Mouse (Mus musculus): ENCODE data around the gene Gpx6.

Gpx6 gene

DNA sequence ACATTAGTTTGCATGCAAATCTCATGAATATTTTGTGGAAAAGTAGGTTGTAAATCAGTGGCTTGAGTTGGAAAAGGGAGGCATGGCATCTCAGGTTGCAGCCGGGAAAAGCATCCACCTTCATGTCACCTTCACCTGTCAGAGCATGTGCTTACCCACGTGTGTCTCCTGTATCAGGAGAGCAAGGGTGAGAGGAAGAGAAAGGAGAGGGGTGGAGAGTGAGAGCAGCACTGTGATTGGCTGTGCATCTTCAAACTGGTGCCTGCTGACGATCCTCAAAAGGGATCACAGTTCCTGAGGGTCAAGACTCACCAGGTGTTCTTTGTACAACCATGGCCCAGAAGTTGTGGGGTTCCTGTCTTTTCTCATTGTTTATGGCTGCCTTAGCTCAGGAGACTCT lies at the start of gene Gpx6:
TSS of gene Gpx6 (plus strand) at position 200 of the 400 bp plus-strand sequence.
- peak; percentile 69 for DNase-seq

DNA sequence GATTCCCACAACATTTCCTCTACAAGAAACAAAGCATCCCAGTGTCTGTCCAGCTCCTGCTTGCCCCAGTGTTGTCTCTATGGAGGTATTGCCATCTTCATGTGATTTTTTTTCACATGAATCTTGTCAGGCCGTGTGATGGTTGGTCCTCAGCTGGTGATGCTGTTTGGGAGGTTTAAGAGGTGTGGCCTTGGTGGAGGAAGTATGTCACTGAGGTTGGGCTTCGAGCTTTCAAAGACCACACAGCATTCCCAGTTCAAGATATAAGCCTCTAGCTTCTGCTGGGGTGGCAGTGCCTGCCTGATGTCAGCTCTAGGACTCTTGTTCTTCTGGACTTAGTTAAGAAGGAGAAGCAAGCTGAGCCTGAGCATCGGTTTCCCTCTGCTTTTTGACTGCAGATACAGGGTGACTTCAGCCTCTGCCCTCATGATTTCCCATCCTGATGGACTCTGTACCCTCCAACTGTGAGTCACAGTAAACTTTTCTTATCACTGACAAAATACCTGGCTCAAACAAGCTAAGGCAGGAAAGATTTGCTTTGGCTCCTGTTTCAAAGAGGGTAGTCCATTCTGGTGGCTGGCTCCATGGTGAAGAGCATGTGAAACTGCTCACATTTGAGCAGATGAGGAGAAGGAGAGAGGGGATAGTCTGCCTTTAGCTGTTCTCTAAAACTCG lies 49.0 kb upstream of the Gpx6 start:
- DNase-seq: no peak

DNA sequence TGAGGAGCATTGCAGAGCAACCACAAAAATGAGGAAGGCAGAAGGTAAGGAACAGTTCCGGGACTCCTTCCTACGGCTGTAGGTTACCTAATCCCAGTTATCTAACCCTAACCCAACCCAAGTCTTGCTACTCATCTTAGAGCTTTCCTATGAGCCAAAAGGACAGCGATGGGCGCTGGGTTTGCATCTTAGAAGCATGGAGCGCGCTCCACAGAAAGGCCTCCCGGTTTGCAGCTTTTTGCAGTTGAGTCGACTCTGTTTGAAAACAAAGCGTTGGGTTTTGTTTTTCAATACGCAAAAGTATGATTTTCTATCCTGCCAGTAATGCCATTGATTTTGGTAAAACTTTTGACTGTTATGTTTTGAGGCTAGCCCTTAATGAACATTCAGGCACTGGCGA lies 48.0 kb upstream of the Gpx6 start:
- no peak for DNase-seq

DNA sequence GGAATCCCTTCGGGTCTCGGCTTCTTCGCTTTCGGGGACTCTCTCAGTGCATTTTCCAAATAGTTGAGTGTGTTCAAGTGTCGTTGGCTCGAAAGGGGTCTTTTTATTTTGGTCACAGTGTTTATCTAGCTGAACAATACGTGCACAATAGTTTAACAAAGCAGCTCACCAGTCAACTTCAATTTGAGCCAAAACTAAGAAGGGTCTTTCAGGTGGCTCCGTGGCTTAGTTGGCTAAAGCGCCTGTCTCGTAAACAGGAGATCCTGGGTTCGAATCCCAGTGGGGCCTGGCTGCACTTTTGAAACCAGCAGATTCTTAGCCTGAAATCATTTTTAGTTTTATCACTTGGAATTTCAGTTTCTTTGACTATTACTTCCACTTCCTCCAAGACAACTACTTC lies 47.6 kb upstream of the Gpx6 start:
- DNase-seq: no peak

DNA sequence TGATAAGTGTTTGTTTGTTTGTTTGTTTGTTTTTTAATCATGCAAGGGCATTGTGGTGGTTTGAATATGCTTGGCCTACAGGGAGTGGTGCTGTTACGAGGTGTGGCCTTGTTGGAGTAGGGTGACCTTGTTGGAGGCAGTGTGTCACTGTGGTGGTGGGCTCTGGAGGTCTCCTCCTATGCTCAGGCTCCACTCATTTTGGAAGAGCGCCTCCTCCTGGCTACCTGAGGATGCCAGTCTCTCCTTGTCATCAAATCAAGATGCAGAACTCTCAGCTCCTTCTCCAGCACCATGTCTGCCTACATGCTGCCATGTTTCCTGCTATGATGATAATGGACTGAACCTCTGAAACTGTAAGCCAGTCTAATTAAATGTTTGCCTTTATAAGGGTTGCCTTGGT lies 46.2 kb upstream of the Gpx6 start:
- no peak for DNase-seq

DNA sequence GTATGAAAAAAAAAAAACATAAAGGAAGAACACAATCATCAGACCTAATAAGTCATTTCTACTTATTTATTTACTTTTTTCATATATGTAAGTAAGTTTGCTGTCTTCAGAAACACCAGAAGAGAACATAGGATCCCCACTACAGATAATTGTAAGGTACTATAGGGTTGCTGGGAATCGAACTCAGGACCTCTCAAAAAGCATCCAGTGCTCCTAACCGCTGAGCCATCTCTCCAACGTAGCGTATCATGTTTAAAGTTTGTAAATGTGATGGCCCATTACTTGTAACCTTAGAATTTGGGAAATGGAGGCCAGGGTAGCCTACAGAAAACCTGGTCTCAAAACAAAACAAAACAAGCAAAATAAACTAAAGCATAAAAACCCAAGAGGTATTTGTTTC lies 44.4 kb upstream of the Gpx6 start:
- DNase-seq: no peak

DNA sequence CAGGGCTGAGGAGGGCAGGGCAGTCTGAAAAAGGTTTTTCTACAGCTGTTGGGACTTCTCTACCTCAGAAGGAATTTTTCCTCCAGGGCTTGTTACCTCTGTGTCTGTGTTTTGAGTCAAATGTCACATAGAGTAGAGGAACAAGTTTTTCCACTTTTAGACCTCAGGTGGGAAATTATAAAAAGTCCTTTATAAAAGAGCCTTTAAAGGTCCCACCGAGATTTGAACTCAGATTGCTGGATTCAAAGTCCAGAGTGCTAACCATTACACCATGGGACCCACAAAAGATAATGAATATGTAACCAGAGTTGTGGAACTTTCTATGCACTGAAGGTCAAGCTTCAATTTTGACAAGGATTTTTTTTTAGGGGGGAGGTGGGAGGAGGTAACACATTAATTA lies 43.7 kb upstream of the Gpx6 start:
- DNase-seq: no peak

DNA sequence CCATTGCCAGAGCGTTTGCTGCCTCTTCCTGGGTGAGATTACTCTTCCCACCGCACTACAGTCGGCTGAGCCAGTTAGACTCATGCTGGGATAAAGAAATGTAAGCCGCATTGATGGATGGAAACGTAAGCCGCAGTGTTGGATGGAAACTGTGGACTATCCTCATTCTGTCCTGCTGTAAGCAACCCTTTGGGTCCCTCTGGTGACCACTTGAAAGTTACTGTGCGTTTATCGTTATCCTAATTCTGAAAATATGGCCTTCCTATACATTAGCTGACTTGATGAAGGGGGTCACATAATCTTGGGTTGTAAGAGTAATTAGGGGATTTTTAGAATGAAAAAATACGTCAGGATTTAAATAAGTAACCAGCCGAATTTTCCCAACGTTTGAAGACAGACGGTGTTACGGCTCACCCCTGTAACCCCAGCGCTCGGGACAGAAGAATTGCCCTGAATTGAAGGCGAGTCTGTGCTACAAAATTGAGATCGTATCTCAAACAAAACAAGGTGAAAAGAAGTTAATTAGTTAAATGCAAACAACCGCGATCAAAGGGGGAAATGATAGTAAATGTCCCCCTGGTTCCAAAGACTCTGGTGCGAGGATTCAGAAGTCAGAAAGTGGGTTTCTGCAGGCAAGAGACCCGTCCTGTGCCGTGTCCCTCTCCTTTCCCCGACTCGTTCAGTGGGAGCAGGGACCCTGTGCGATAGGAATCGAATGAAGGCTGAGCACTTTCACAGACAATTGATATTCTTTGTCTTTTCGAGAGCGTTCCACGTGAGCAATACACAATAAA lies 36.7 kb upstream of the Gpx6 start:
- DNase-seq: no peak

DNA sequence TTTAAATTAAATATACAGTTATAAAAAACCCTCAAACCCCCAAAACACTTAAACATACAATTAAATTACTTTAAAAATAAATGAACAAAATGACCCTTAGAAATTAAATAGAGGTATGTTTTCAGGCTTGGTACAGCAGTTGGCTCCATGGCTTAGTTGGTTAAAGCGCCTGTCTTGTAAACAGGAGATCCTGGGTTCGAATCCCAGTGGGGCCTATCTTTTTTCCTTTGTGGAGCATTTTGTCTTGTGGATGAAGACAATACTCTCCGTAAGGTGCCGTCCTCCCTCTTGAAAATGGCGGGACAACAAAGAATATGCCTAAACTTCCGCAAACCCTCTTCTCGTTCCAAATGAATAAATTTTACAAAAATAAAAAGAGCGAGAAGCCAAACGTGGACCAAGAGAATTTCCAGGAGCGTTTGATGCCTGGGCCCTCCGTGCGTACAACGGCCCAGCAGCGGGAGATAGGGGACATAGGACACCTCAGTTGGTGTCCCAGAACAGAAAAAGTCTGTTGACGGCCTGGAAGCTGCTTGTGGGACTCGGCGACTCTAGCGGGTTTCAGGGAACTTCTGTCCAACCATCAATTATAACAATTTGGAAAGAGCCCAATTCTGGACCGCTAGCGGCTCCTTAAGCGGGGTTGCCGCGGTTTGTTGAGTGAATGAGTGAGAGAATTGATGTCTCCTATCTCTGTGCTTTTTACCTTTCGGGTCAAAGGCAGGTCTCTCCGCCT lies 35.9 kb upstream of the Gpx6 start:
- DNase-seq: peak; percentile 58

DNA sequence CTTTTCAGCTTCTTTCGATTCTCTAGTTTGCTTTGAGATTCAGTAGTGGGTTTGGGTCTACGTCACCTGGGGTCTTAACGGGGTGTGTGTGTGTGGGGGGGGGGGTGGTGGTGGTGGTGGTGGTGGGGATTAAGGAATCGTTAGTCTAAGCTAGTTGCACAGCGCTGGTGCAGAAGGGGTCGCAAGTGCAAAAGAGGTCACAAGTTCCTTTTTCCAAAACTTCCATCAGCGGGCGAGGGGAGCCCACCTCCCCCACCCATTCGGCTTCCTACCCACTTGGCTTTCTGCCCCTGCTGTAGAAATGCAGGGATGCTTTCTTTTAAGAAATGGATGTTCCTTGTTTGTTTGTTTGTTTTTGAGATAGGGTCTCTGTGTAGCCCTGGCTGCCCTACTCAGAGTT lies 35.4 kb upstream of the Gpx6 start:
- no peak for DNase-seq

DNA sequence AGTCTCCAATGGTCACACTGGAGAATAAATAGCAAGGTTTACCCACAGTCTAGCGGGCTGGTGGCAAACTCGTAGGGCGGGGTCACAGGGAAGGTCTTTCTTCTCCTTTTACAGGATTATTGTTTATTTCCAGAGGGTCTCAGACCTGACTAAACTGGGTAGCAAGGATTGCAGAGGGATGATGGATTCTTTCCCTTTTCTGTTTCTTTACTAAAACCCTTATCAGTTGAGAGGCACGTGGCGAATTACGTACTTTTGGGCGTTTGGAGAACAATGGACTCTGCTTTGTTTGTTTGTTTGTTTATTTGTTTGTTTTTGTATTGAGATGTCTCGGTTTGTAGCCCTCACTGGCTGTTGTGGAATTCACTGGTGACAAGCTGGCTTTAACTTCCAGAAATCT lies 32.8 kb upstream of the Gpx6 start:
- no peak for DNase-seq

DNA sequence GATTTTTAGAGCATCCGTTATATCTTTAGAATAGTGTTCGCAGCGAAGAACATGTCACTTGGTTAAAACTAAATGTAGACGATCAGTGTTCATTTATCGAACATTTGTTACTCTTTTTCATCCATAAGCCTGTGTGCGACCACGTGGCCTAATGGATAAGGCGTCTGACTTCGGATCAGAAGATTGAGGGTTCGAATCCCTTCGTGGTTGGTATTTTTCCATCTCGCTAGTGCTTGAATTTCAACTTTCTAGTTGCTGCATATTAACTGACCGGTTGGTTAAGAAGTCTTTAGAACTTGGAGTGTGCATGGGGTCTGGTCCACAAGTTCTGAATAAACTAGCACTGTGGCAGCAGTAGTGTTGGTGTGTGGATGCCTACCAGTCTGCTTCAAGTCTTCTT lies 32.4 kb upstream of the Gpx6 start:
- peak; percentile 68 for DNase-seq

DNA sequence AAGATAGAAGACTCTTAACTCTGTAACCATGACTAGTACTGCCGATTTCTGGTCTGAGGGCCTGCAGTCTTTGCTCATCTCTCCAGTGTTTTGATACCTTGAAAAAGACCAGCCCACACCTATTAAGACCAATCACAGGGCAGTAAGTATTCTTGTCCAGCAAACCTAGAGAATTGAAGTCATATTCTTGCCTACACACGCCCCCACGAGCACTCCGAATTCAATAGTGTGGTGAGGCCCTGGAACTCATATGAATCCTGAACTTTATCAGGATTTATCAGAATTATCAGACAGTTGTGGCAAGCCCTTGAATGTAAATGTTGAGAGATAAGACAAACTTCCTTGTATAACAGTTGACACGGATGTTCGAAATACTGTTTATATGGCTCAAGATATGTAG lies 19.3 kb upstream of the Gpx6 start, which contains the start of gene Gpx5:
TSS of gene Gpx5 (minus strand) at position 101 of the 400 bp plus-strand sequence.
- no peak for DNase-seq

DNA sequence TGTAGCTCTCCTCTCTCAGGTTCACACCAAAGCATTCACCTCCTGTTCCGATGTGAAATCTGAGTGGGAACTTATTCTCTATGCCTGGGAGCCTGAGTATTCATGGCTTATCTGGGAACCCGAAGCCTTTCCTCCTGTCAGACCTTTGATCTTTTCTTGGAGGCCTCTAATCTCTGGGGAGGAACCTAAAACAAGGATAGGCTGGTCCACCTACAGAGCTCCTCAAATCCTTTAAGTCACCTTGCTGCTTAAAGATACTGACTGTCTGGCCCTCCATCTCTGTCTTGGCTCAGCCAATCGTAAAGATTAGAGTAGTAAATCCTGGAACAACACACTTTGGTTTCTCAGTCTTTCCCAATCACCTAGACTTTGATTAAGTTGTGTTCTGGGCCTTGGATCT lies 13.4 kb upstream of the Gpx6 start:
- DNase-seq: no peak

DNA sequence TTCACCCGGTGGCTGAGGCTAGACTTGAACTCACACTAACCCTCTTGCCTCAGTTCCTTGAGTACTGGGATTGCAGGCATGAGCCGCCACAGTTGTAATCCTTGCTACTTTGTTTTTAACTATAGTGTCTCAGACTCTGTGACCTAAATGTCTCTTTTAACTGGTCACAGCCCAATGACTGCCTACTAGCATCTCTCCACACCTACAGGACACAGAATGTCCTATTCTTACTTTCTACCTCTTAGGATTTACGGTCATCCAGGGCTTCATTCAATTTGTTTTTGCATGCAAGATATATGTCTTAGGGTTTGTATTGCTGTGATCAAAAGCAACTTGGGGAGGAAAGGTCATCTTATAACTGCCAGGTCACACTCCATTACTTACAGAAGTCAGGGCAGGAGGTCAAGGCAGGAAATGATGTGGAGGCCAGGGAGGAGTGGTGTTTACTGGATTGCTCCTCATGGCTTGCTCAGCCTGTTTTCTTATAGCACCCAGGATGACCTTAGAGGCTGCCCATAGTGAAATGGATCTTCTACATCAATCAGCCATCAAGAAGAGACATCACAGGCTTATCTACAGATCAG lies 7.3 kb upstream of the Gpx6 start:
- no peak for DNase-seq

DNA sequence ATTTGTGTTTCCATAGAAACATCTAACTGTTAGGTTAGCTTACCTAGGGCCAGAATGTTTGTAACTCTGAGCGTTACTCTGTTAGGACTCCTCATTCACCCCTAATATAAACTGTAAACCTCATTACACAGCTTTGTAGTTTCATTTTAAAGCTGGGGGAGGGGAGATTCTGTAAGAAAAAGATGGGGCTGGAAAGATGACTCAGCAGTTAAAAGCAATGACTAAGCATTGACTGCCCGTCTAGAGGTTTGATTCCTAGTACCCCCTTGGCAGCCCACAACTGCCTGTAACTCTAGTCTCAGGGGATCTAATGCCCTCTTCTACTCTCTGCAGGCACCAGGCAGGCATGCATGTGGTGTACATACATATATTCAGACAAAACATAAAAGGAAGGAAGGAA lies 2.1 kb upstream of the Gpx6 start:
- no peak for DNase-seq

DNA sequence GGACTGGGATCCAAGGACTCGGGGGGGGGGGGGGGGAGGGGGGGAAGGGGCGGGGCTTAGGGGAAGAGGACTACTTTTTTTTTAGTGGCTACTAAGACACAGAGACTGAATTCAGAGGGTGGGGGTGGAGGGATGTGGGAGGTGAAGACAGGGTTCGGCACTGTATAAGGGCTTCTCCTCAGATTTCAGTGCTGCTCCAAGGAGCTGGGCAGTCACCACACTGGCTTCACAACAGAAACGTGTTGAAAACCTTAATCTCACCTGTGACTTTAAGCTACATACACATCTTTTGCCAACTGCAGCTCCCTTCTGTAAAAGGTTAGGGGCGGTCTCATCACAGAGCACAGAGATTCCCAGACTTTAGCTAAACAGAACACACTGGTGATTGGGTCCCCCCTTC lies 929 bp downstream of the Gpx6 start:
- no peak for DNase-seq

DNA sequence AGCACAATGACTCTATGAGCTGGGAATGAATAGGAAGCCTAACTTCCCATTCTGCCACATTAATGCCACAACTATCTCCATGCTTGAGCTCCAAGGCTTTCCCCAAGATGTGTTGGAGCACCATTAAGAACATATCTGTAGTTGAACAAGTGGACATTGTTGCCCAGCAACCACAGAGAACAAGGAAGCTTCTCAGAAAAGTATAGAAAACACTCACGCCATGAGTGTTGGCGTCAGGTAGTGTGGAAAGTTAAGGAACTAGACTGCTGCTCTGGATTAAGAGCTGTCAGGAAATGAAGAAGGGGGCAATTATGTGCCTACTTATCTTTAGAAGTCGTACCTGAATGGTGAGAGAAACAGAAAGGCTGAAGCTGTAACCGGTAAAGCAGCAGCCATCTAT lies 2.0 kb downstream of the Gpx6 start:
- no peak for DNase-seq

DNA sequence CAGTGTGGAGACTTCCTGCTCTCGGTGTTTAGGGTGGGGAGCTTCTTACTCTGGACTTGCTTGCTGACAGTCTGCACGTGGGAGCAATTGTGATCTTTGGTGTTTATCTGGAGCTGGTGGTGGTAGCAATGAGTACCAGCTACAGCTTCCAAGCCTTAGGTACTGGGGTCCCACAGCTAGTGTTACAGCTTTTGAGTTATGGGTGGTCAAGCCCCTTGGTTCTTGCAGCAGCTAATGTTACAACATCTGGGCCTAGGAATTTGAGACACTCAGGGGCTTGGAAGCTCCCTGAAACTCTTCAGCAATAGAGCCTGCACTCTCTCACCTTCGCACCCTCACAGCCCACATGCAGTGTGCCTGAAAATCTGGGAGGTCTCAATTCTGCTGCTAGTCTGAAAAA lies 8.3 kb downstream of the Gpx6 start:
- no peak for DNase-seq

DNA sequence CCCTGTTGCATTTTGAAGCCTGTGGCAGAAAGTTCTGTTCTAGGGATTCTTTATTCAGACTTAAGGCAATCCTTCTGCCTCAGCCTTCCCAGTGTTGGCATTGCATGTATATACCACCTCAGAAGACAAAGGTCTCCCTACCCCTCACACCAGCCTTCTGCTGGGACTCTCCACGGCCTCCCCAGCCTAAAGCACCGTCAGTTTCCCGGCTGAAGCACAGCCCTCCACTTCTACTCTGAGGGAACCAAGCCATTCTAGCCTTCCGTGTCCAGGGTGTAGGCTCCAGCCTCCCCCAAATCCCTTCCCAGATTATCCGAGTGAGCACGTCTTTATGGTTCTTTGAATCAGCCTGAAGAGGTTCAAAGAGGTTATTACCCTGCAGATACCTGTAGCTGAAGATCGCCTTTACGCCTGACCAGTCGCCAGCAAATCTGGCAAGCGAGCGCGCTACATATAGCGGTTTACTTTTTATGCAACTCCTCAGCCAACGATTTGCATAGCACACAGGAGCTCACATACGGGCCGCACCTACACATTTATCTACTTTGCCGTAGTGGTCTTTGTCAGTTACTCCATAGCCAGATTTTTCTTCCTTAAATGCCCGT lies 10.1 kb downstream of the Gpx6 start:
- DNase-seq: no peak

DNA sequence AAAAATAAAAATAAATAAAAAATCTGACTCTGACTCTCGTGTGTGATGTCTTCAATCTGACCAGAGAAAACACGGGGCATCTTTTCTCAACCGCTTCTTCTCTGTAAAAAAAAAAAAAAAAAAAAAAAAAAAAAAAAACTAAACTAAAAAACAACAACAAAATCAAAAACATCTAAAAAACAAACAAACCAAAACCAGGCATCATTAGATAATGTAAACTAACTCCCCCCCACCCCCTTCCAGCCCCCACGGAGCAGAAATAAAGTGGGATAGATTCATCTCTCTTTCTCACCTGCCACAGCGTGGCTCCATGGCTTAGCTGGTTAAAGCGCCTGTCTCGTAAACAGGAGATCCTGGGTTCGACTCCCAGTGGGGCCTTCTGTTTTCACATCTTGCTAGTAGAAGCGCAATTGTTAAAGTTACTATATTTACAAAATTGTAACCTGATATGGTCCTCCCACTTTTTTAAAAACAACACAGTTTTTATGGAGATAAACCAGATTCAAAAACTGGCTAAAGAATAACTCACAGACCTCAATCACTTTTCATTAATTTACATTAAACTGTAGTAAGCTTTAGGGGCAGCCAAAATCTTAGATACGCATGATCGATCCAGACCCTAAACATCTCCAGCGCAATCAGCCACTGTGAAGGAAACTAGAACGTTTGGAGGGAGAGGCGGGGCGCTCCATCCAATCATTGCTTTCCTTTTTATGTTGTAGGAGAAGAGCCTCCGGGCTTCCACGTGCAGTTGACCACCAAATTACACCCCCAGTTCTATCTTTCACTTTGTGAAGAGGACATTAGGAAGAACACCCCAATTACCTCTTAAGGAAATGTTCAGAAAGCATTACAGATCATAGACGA lies 10.8 kb downstream of the Gpx6 start:
- no peak for DNase-seq

DNA sequence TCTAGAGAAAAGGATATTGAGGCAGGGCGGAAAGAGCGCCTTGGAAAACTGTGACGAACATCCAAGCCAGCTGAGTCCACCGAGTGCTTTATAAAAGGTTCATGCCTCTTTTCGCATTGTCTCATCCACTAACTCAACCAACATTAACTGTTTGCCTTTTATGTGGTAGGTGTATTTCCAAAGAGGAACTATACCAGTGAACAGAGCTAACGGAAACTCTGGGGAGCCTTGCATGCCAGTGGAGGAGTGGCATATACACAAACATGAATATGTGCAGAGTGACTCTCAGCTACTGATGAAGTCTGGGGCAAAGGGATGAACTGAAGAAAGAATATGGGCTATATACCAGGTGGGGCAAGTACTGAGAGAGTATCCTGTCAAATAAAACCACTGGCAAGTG lies 11.5 kb downstream of the Gpx6 start:
- no peak for DNase-seq

Data from kidney, adult 11 months (tissue).